Mouse (Mus musculus) heart, embryonic 15.5 days (tissue): ENCODE measurements around the gene Ikzf1. TPM values are rescaled to one million over a fixed set of nuclear protein-coding genes. Genes with fewer than 3 reads are reported as not detected.

ENCODE experiments used
- ATAC-seq: fragments of 200-750 bp; cut with Nextera tagmentation; replicated peaks from 2 replicates; pipeline ENCODE4 v1.8.0; 2017; ENCODE audit warnings: low read depth, moderate TSS enrichment; ENCODE audit not compliant: insufficient number of reproducible peaks, insufficient read depth, low FRiP score
- H3K27ac ChIP-seq: fragments of 300-500 bp; sonication (generic); 2 replicates; pipeline ENCODE4 v1.5.1; 2015; ENCODE audit warnings: mild to moderate bottlenecking, inconsistent platforms
- H3K27me3 ChIP-seq: fragments of 300-500 bp; sonication (generic); 2 replicates; pipeline ENCODE4 v1.6.1; 2015; ENCODE audit warnings: inconsistent platforms
- H3K36me3 ChIP-seq: fragments of 300-500 bp; sonication (generic); 2 replicates; pipeline ENCODE4 v1.6.1; 2015; ENCODE audit warnings: mild to moderate bottlenecking, inconsistent platforms
- H3K4me1 ChIP-seq: fragments of 300-500 bp; sonication (generic); replicated peaks from 2 replicates; pipeline ENCODE4 v1.6.1; 2015; ENCODE audit warnings: inconsistent platforms
- H3K4me2 ChIP-seq: fragments of 300-500 bp; sonication (generic); 2 replicates; pipeline ENCODE4 v1.6.1; 2015; ENCODE audit warnings: inconsistent platforms, mild to moderate bottlenecking, moderate library complexity
- H3K4me3 ChIP-seq: fragments of 300-500 bp; sonication (generic); 2 replicates; pipeline ENCODE4 v1.5.1; 2015; ENCODE audit warnings: mild to moderate bottlenecking, inconsistent platforms
- H3K9ac ChIP-seq: fragments of 300-500 bp; sonication (generic); 2 replicates; pipeline ENCODE4 v1.6.1; 2015; ENCODE audit warnings: mild to moderate bottlenecking, inconsistent platforms
- H3K9me3 ChIP-seq: fragments of 300-500 bp; sonication (generic); replicated peaks from 2 replicates; pipeline ENCODE4 v1.6.1; 2016; ENCODE audit warnings: inconsistent platforms
- WGBS: fragments of 180-500 bp; shearing (Covaris S2); methylation state at CpG from one replicate; pipeline ENCODE4 v1.1.7; 2015; ENCODE audit warnings: mixed read lengths; 5-methylcytosine and 5-hydroxymethylcytosine counted together
- polyA plus RNA-seq: library from polyadenylated mRNA; unstranded; fragments of >200 nt; fragmentation: Nextera tagmentation; extraction: Ambion mirVana; gene quantifications from 2 replicates; pipeline ENCODE4 v1.2.1, GENCODE M21; 2015

The Ikzf1 gene
- polyA plus RNA-seq, 1 experiment from 2014 or later, result 1.2 TPM

DNA sequence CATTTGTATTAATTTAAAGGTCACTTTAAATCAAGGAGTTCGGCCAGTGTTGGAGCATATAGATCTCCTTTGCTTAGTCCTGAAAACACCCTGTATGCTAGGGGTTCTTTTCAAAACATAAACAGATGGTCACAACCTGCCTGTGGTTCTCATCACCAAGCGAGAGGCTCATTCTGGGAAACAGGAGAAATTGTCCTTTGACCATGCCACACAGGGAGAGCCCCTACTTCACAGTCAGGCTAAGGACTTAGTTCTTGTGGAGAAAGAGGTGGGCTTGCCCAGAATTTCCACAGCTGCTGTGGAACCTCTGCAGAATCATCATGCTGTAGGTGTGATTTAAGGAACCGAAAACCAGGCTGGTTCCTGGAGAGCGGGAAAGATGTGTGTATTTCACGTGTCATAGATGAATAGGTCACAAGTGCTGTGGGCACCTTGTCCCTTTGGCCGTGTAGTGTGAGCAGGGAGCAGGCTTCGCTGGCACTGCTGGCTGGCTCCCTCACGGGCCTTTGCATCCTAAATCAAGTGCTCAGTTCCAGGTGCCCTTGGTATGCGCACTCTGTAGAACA is 23.4 kb downstream of the Ikzf1 start:
- 81% methylated on average over 9 of the region's 9 CpGs for WGBS
- Histone ChIP-seq H3K9ac (no peak overlapping the region), H3K27me3 (no peaks in the 10 kb centered on the region), H3K4me3 (no peak overlapping the region), H3K36me3 (no peaks in the 10 kb centered on the region), H3K27ac (no peak overlapping the region), H3K9me3 (no peaks in the 10 kb centered on the region), H3K4me2 (no peak overlapping the region), H3K4me1 (no peaks in the 10 kb centered on the region)
- ATAC-seq, result no peak

GRCm38 (mm10) chr11:11709311-11709710 is 24.5 kb downstream of the Ikzf1 start:
- Histone ChIP-seq H3K27ac (no peak overlapping the region), H3K36me3 (no peaks in the 10 kb centered on the region), H3K9me3 (no peaks in the 10 kb centered on the region), H3K4me3 (no peak overlapping the region), H3K27me3 (no peaks in the 10 kb centered on the region), H3K4me1 (no peaks in the 10 kb centered on the region), H3K9ac (no peak overlapping the region), H3K4me2 (no peak overlapping the region)
- 88% methylated on average over 6 of the region's 6 CpGs for WGBS
- ATAC-seq, result no peak

- no peak overlapping the region for H3K4me2 ChIP-seq
- H3K27ac ChIP-seq, result no peak overlapping the region
- H3K9ac ChIP-seq, result no peak overlapping the region
- ATAC-seq, result no peak
- no peak overlapping the region for H3K4me3 ChIP-seq
- no peaks in the 10 kb centered on the region for H3K36me3 ChIP-seq
- no peaks in the 10 kb centered on the region for H3K27me3 ChIP-seq
- H3K4me1 ChIP-seq, result no peaks in the 10 kb centered on the region
- H3K9me3 ChIP-seq, result no peaks in the 10 kb centered on the region
These were observed 25.9 kb downstream of the Ikzf1 start for GRCm38 (mm10) chr11:11710718-11711117.

- ATAC-seq, result no peak
- no peaks in the 10 kb centered on the region for H3K4me1 ChIP-seq
- 30% methylated on average over 7 of the region's 7 CpGs for WGBS
These were observed 26.9 kb downstream of the Ikzf1 start for GRCm38 (mm10) chr11:11711748-11712147.

GRCm38 (mm10) chr11:11714676-11715075 is 29.9 kb downstream of the Ikzf1 start:
- no peak overlapping the region for H3K4me2 ChIP-seq
- WGBS, result 63% methylated on average over 2 of the region's 2 CpGs
- ATAC-seq, result no peak
- H3K4me3 ChIP-seq, result no peak overlapping the region
- H3K9ac ChIP-seq, result no peak overlapping the region
- no peaks in the 10 kb centered on the region for H3K36me3 ChIP-seq
- H3K27ac ChIP-seq, result no peak overlapping the region
- no peaks in the 10 kb centered on the region for H3K4me1 ChIP-seq
- H3K27me3 ChIP-seq, result no peaks in the 10 kb centered on the region
- no peaks in the 10 kb centered on the region for H3K9me3 ChIP-seq

More at GRCm38 (mm10) chr11:11711748-11712147, 26.9 kb downstream of the Ikzf1 start:
- no peak overlapping the region for H3K9ac ChIP-seq
- H3K4me3 ChIP-seq, result no peak overlapping the region
- no peaks in the 10 kb centered on the region for H3K36me3 ChIP-seq
- no peak overlapping the region for H3K27ac ChIP-seq
- H3K4me2 ChIP-seq, result no peak overlapping the region
- no peaks in the 10 kb centered on the region for H3K9me3 ChIP-seq
- no peaks in the 10 kb centered on the region for H3K27me3 ChIP-seq

- WGBS, result 72% methylated on average over 7 of the region's 7 CpGs
- no peak overlapping the region for H3K4me3 ChIP-seq
- H3K9me3 ChIP-seq, result no peaks in the 10 kb centered on the region
- H3K36me3 ChIP-seq, result no peaks in the 10 kb centered on the region
- no peak overlapping the region for H3K4me2 ChIP-seq
- no peak overlapping the region for H3K9ac ChIP-seq
- no peaks in the 10 kb centered on the region for H3K4me1 ChIP-seq
- H3K27ac ChIP-seq, result no peak overlapping the region
- H3K27me3 ChIP-seq, result no peaks in the 10 kb centered on the region
- no peak for ATAC-seq
These were observed 31.3 kb downstream of the Ikzf1 start for GRCm38 (mm10) chr11:11715963-11716691.

DNA sequence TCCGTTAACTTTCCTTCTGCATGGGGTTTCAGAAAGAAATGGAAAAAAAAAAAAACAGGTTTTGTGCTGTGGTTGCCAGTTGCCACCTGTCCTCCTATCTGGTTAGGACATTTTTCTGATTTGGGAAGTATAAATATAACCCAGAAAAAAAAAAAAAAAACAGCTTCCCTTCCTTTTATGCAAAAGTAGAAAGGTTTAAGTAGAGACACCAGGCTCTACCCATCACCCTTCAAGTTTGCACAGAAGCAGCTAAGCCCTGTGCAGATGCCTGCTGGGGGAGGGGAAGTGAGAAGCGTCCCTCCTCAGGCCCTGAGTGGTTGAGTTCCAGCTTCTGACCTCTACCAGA is 31.9 kb downstream of the Ikzf1 start:
- no peaks in the 10 kb centered on the region for H3K9me3 ChIP-seq
- H3K27ac ChIP-seq, result no peak overlapping the region
- H3K4me2 ChIP-seq, result no peak overlapping the region
- no peaks in the 10 kb centered on the region for H3K4me1 ChIP-seq
- no peak overlapping the region for H3K4me3 ChIP-seq
- WGBS, result 66% methylated on average over 2 of the region's 2 CpGs
- no peak for ATAC-seq
- H3K36me3 ChIP-seq, result no peaks in the 10 kb centered on the region
- no peaks in the 10 kb centered on the region for H3K27me3 ChIP-seq
- no peak overlapping the region for H3K9ac ChIP-seq

DNA sequence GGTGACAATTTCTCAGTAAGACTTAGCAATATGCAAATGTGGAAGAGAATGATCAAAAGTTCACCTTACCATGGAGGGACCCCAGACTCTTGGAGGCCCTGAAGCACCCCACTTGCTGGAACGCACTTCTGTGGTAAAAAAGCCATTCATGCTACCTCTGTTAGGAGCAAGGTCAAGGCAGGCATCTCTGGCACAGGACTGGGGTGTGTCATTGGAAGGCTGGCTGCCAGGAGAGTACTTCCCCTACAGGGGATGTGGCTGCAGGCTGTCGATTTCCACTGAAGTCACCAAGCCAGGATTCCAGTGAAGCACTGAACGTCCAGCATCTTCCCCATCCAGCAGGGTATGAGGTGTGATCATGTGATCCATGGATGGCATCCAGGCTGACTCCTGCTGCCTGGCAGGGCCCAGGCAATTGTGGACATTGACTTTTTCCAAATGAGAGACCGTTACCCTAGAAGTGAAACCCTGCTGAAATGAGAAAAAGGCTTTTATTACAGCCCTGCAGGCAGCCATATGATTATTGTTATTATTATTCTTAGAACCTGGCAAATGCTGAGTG is 32.9 kb downstream of the Ikzf1 start:
- H3K4me3 ChIP-seq, result no peak overlapping the region
- no peak overlapping the region for H3K27ac ChIP-seq
- no peaks in the 10 kb centered on the region for H3K27me3 ChIP-seq
- ATAC-seq, result no peak; the same call in 1 of the 2 replicates
- no peak overlapping the region for H3K9ac ChIP-seq
- 68% methylated on average over 4 of the region's 4 CpGs for WGBS
- H3K4me1 ChIP-seq, result no peaks in the 10 kb centered on the region
- H3K9me3 ChIP-seq, result no peaks in the 10 kb centered on the region
- H3K36me3 ChIP-seq, result no peaks in the 10 kb centered on the region
- H3K4me2 ChIP-seq, result no peak overlapping the region

DNA sequence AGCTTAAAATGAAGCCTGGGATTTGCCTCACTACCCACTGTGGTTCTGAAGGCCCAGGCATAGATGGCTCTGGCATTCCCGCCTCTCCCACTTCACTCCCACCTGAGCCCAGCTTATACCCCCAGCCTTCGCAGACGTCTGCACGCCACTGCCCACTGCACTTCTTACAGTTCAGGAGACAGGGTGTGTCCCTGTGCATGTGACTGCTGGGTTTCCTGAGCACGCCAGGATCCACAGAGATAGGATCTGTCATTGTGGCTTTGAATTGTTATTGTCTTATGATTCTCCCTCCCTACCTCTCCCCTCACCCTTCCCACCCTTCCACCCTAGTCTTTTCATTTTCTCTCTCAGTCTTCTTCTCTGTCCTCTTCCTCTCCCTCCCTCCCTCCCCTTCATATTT is 34.9 kb downstream of the Ikzf1 start:
- Histone ChIP-seq H3K9ac (no peak overlapping the region), H3K9me3 (no peaks in the 10 kb centered on the region), H3K27me3 (no peaks in the 10 kb centered on the region), H3K4me1 (no peaks in the 10 kb centered on the region), H3K4me3 (no peak overlapping the region), H3K4me2 (no peak overlapping the region), H3K36me3 (no peaks in the 10 kb centered on the region), H3K27ac (no peak overlapping the region)
- WGBS, result 77% methylated on average over 5 of the region's 5 CpGs
- ATAC-seq, result no peak

DNA sequence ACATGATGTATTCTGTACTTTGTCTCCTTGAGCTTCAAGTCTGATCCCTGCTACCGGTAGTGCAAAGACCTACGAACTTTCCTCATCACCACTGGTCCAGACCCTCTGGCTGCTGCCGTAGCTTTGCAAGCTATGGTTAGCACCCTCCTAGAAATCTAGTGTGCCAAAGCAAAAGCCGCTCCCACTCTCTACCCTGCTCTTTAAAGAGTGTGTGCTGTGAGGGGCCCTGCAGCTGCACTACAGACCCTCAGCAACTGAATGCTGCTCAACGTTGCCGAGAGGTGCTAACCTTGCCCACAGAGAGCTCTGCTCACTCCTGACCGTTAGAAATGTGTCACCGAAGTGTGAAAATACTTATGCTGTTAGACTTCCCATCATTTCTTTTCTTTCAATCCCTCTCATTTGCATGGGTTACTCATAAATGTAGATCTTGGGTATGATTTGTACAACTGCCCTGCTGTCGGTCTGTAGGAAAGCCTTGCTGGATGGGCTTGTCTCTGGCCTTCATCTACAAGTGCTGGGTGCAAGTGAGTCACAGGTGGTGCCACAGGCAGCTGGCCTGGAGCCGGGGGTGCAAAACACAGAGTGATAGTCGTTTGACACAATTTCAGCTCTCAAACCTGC is 40.6 kb downstream of the Ikzf1 start:
- Histone ChIP-seq H3K27ac (no peak overlapping the region), H3K36me3 (no peaks in the 10 kb centered on the region), H3K27me3 (no peaks in the 10 kb centered on the region), H3K9me3 (no peaks in the 10 kb centered on the region), H3K4me1 (no peaks in the 10 kb centered on the region), H3K4me2 (no peak overlapping the region), H3K4me3 (no peak overlapping the region), H3K9ac (no peak overlapping the region)
- no peak for ATAC-seq
- WGBS, result 76% methylated on average over 11 of the region's 11 CpGs

DNA sequence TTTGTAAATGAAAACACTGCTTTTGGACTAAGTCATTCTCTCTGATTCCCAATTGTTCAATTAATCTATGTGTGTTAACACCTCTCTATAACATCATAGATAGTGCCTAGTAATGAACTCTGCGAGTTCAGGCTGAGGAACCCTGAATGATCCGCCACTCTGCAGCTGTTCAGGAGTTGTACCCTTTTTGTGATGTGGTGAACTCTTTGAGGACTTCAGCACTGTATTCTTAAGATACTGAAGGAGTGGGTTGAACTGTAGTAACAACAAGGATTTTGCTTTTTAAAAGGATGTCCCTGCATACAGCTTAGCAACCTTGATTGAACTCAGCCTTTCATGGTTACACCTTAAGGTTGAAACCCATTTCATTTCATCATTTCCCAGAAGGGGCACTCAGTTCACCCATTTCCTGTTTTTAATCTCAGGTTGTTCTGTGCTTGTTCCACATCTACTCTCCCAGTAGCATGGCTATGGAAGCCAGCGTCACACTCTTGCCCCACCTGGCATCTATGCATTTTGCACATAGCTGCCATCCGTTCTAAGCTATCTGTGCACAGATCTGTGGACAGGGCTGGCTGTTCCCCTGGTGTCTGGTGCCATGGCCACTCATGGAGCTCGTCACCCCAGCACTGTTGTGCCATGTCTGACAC is 41.2 kb downstream of the Ikzf1 start:
- Histone ChIP-seq H3K36me3 (no peaks in the 10 kb centered on the region), H3K4me3 (no peak overlapping the region), H3K4me1 (no peaks in the 10 kb centered on the region), H3K9me3 (no peaks in the 10 kb centered on the region), H3K27ac (no peak overlapping the region), H3K9ac (no peak overlapping the region), H3K4me2 (no peak overlapping the region), H3K27me3 (no peaks in the 10 kb centered on the region)
- ATAC-seq, result no peak
- WGBS, result 82% methylated on average over 5 of the region's 5 CpGs
